Mouse (Mus musculus): ENCODE data around the gene Ppfia2. TPM values are rescaled to one million over a fixed set of nuclear protein-coding genes. Genes with fewer than 3 reads are reported as not detected.

Ppfia2 gene
- polyA plus RNA-seq, 1 experiment from 2014 or later, result 1.0 TPM

GRCm38 (mm10) chr10:106858106-106858505 lies 388.0 kb downstream of the Ppfia2 start:
- Histone ChIP-seq H3K27me3 (replicated peaks) (no peaks in the 10 kb centered on the region), H3K4me3 (replicated peaks) (no peak overlapping the region), H3K9me3 (no peaks in the 10 kb centered on the region), H3K4me2 (no peak overlapping the region), H3K4me1 (no peaks in the 10 kb centered on the region), H3K9ac (no peak overlapping the region), H3K27ac (no peak overlapping the region), H3K36me3 (no peaks in the 10 kb centered on the region)
- 82% methylated on average over 6 of the region's 6 CpGs for WGBS
- no peak for ATAC-seq (ENCODE audit: insufficient read depth, low FRiP score, low read depth)

GRCm38 (mm10) chr10:106870233-106870632 lies 400.1 kb downstream of the Ppfia2 start:
- no peak for ATAC-seq (ENCODE audit: insufficient read depth, low FRiP score, low read depth)
- Histone ChIP-seq H3K4me1 (no peaks in the 10 kb centered on the region), H3K9ac (no peak overlapping the region), H3K4me3 (replicated peaks) (no peak overlapping the region), H3K9me3 (no peaks in the 10 kb centered on the region), H3K36me3 (no peaks in the 10 kb centered on the region), H3K4me2 (no peak overlapping the region), H3K27me3 (replicated peaks) (no peaks in the 10 kb centered on the region), H3K27ac (no peak overlapping the region)
- WGBS, result 79% methylated on average over 4 of the region's 4 CpGs

GRCm38 (mm10) chr10:106871847-106872246 lies 401.7 kb downstream of the Ppfia2 start:
- no peaks in the 10 kb centered on the region for H3K36me3 ChIP-seq
- no peaks in the 10 kb centered on the region for H3K27me3 ChIP-seq (replicated peaks)
- no peak overlapping the region for H3K4me2 ChIP-seq
- no peaks in the 10 kb centered on the region for H3K9me3 ChIP-seq
- H3K9ac ChIP-seq, result no peak overlapping the region
- no peak for ATAC-seq (ENCODE audit: insufficient read depth, low FRiP score, low read depth)
- H3K4me3 ChIP-seq (replicated peaks), result no peak overlapping the region
- no peaks in the 10 kb centered on the region for H3K4me1 ChIP-seq
- WGBS, result 77% methylated on average over 3 of the region's 3 CpGs
- H3K27ac ChIP-seq, result no peak overlapping the region

GRCm38 (mm10) chr10:106872714-106873113 lies 402.6 kb downstream of the Ppfia2 start:
- no peak overlapping the region for H3K4me3 ChIP-seq (replicated peaks)
- no peaks in the 10 kb centered on the region for H3K36me3 ChIP-seq
- no peak overlapping the region for H3K4me2 ChIP-seq
- H3K9ac ChIP-seq, result no peak overlapping the region
- no peak for ATAC-seq (ENCODE audit: insufficient read depth, low FRiP score, low read depth)
- no peak overlapping the region for H3K27ac ChIP-seq
- no peaks in the 10 kb centered on the region for H3K4me1 ChIP-seq
- no peaks in the 10 kb centered on the region for H3K9me3 ChIP-seq
- WGBS, result 27% methylated on average over 1 of the region's 1 CpGs
- H3K27me3 ChIP-seq (replicated peaks), result no peaks in the 10 kb centered on the region

- no peaks in the 10 kb centered on the region for H3K36me3 ChIP-seq
- H3K27ac ChIP-seq, result no peak overlapping the region
- no peak overlapping the region for H3K9ac ChIP-seq
- 63% methylated on average over 3 of the region's 3 CpGs for WGBS
- no peaks in the 10 kb centered on the region for H3K27me3 ChIP-seq (replicated peaks)
- H3K4me1 ChIP-seq, result no peaks in the 10 kb centered on the region
- no peak overlapping the region for H3K4me2 ChIP-seq
- H3K9me3 ChIP-seq, result no peaks in the 10 kb centered on the region
- no peak overlapping the region for H3K4me3 ChIP-seq (replicated peaks)
- ATAC-seq (ENCODE audit: insufficient read depth, low FRiP score, low read depth), result no peak
Observed at GRCm38 (mm10) chr10:106881330-106881729, 411.2 kb downstream of the Ppfia2 start.

GRCm38 (mm10) chr10:106896351-106896750 lies 426.2 kb downstream of the Ppfia2 start:
- H3K4me1 ChIP-seq, result no peaks in the 10 kb centered on the region
- no peak overlapping the region for H3K9ac ChIP-seq
- ATAC-seq (ENCODE audit: insufficient read depth, low FRiP score, low read depth), result no peak
- no peak overlapping the region for H3K27ac ChIP-seq
- WGBS, result 64% methylated on average over 13 of the region's 13 CpGs
- H3K27me3 ChIP-seq (replicated peaks), result no peaks in the 10 kb centered on the region
- no peak overlapping the region for H3K4me3 ChIP-seq (replicated peaks)
- H3K4me2 ChIP-seq, result no peak overlapping the region
- H3K36me3 ChIP-seq, result no peaks in the 10 kb centered on the region
- no peaks in the 10 kb centered on the region for H3K9me3 ChIP-seq

GRCm38 (mm10) chr10:106910108-106910507 lies 440.0 kb downstream of the Ppfia2 start:
- Histone ChIP-seq H3K4me2 (no peak overlapping the region), H3K27me3 (replicated peaks) (no peaks in the 10 kb centered on the region), H3K4me1 (no peaks in the 10 kb centered on the region), H3K4me3 (replicated peaks) (no peak overlapping the region), H3K9me3 (no peaks in the 10 kb centered on the region), H3K36me3 (no peaks in the 10 kb centered on the region), H3K27ac (no peak overlapping the region), H3K9ac (no peak overlapping the region)
- no peak for ATAC-seq (ENCODE audit: insufficient read depth, low FRiP score, low read depth)
- WGBS, result 69% methylated on average over 3 of the region's 3 CpGs

GRCm38 (mm10) chr10:106913032-106913431 lies 442.9 kb downstream of the Ppfia2 start:
- Histone ChIP-seq H3K9me3 (no peaks in the 10 kb centered on the region), H3K9ac (no peak overlapping the region), H3K27ac (no peak overlapping the region), H3K36me3 (no peaks in the 10 kb centered on the region), H3K4me3 (replicated peaks) (no peak overlapping the region), H3K27me3 (replicated peaks) (no peaks in the 10 kb centered on the region), H3K4me2 (no peak overlapping the region), H3K4me1 (no peaks in the 10 kb centered on the region)
- WGBS, result 22% methylated on average over 2 of the region's 2 CpGs
- ATAC-seq (ENCODE audit: insufficient read depth, low FRiP score, low read depth), result no peak

- no peak overlapping the region for H3K9ac ChIP-seq
- peak; percentile 60; the same call in 1 of the 2 replicates for ATAC-seq (ENCODE audit: insufficient read depth, low FRiP score, low read depth)
- no peak overlapping the region for H3K4me3 ChIP-seq (replicated peaks)
- H3K27ac ChIP-seq, result no peak overlapping the region
- no peaks in the 10 kb centered on the region for H3K27me3 ChIP-seq (replicated peaks)
- no peaks in the 10 kb centered on the region for H3K9me3 ChIP-seq
- no peaks in the 10 kb centered on the region for H3K4me1 ChIP-seq
- H3K4me2 ChIP-seq, result no peak overlapping the region
- H3K36me3 ChIP-seq, result no peaks in the 10 kb centered on the region
Observed at GRCm38 (mm10) chr10:106914275-106914674, 444.1 kb downstream of the Ppfia2 start.

- H3K27me3 ChIP-seq (replicated peaks), result no peaks in the 10 kb centered on the region
- no peaks in the 10 kb centered on the region for H3K4me1 ChIP-seq
- no peak for ATAC-seq (ENCODE audit: insufficient read depth, low FRiP score, low read depth)
- no peak overlapping the region for H3K9ac ChIP-seq
- no peaks in the 10 kb centered on the region for H3K9me3 ChIP-seq
- no peak overlapping the region for H3K27ac ChIP-seq
- no peaks in the 10 kb centered on the region for H3K36me3 ChIP-seq
- H3K4me3 ChIP-seq (replicated peaks), result no peak overlapping the region
- no peak overlapping the region for H3K4me2 ChIP-seq
Observed at GRCm38 (mm10) chr10:106914822-106915221, 444.7 kb downstream of the Ppfia2 start.

GRCm38 (mm10) chr10:106924334-106924733 lies 454.2 kb downstream of the Ppfia2 start:
- Histone ChIP-seq H3K27ac (no peak overlapping the region), H3K4me1 (no peaks in the 10 kb centered on the region), H3K36me3 (no peaks in the 10 kb centered on the region), H3K4me3 (replicated peaks) (no peak overlapping the region), H3K9ac (no peak overlapping the region), H3K4me2 (no peak overlapping the region), H3K9me3 (no peaks in the 10 kb centered on the region), H3K27me3 (replicated peaks) (no peaks in the 10 kb centered on the region)
- 85% methylated on average over 5 of the region's 5 CpGs for WGBS
- ATAC-seq (ENCODE audit: insufficient read depth, low FRiP score, low read depth), result no peak

- 75% methylated on average over 3 of the region's 3 CpGs for WGBS
- no peaks in the 10 kb centered on the region for H3K27me3 ChIP-seq (replicated peaks)
- no peak for ATAC-seq (ENCODE audit: insufficient read depth, low FRiP score, low read depth)
- no peak overlapping the region for H3K4me2 ChIP-seq
- H3K36me3 ChIP-seq, result no peaks in the 10 kb centered on the region
- no peak overlapping the region for H3K27ac ChIP-seq
- no peaks in the 10 kb centered on the region for H3K4me1 ChIP-seq
- H3K9me3 ChIP-seq, result no peaks in the 10 kb centered on the region
- no peak overlapping the region for H3K9ac ChIP-seq
- no peak overlapping the region for H3K4me3 ChIP-seq (replicated peaks)
Observed at GRCm38 (mm10) chr10:106924798-106925197, 454.7 kb downstream of the Ppfia2 start.

GRCm38 (mm10) chr10:106928576-106929332 lies 458.6 kb downstream of the Ppfia2 start:
- ATAC-seq (ENCODE audit: insufficient read depth, low FRiP score, low read depth), result no peak
- Histone ChIP-seq H3K36me3 (no peaks in the 10 kb centered on the region), H3K4me3 (replicated peaks) (no peak overlapping the region), H3K9ac (no peak overlapping the region), H3K27ac (no peak overlapping the region), H3K9me3 (no peaks in the 10 kb centered on the region), H3K27me3 (replicated peaks) (no peaks in the 10 kb centered on the region), H3K4me2 (no peak overlapping the region), H3K4me1 (no peaks in the 10 kb centered on the region)
- 76% methylated on average over 9 of the region's 9 CpGs for WGBS

Measured in stomach, embryonic 15.5 days (tissue).